Mouse (Mus musculus) liver, embryonic 15.5 days (tissue): Measurements from ENCODE around the gene Ccnl2. TPM values are rescaled to one million over a fixed set of nuclear protein-coding genes. Genes with fewer than 3 reads are reported as not detected.

ENCODE experiments used
- ATAC-seq: fragments of 200-750 bp; cut with Nextera tagmentation; 2 replicates; pipeline ENCODE4 v1.8.0; 2017; ENCODE audit warnings: moderate number of reproducible peaks, mild to moderate bottlenecking, moderate library complexity; ENCODE audit not compliant: insufficient read depth
- H3K27ac ChIP-seq: fragments of 300-500 bp; sonication (generic); replicated peaks from 2 replicates; pipeline ENCODE4 v1.5.1; 2015; ENCODE audit warnings: mild to moderate bottlenecking, inconsistent platforms
- H3K27me3 ChIP-seq: fragments of 300-500 bp; sonication (generic); 2 replicates; pipeline ENCODE4 v1.6.1; 2015; ENCODE audit warnings: mild to moderate bottlenecking, inconsistent platforms
- H3K36me3 ChIP-seq: fragments of 300-500 bp; sonication (generic); replicated peaks from 2 replicates; pipeline ENCODE4 v1.6.1; 2015; ENCODE audit warnings: moderate library complexity, mild to moderate bottlenecking, inconsistent platforms
- H3K4me1 ChIP-seq: fragments of 300-500 bp; sonication (generic); replicated peaks from 2 replicates; pipeline ENCODE4 v1.6.1; 2015; ENCODE audit warnings: inconsistent platforms
- H3K4me2 ChIP-seq: fragments of 300-500 bp; sonication (generic); 2 replicates; pipeline ENCODE4 v1.6.1; 2015; ENCODE audit warnings: moderate library complexity, mild to moderate bottlenecking, inconsistent platforms
- H3K4me3 ChIP-seq: fragments of 300-500 bp; sonication (generic); replicated peaks from 2 replicates; pipeline ENCODE4 v1.5.1; 2015; ENCODE audit warnings: mild to moderate bottlenecking, inconsistent platforms
- H3K9ac ChIP-seq: fragments of 300-500 bp; sonication (generic); 2 replicates; pipeline ENCODE4 v1.6.1; 2015; ENCODE audit warnings: moderate library complexity, mild to moderate bottlenecking, inconsistent platforms
- H3K9me3 ChIP-seq: fragments of 300-500 bp; sonication (generic); replicated peaks from 2 replicates; pipeline ENCODE4 v1.6.1; 2016; ENCODE audit warnings: inconsistent platforms
- WGBS: fragments of 180-500 bp; shearing (Covaris S2); methylation state at CpG from one replicate; pipeline ENCODE4 v1.1.7; 2015; ENCODE audit warnings: mixed read lengths; ENCODE audit not compliant: insufficient replicate concordance; 5-methylcytosine and 5-hydroxymethylcytosine counted together
- polyA plus RNA-seq: library from polyadenylated mRNA; unstranded; fragments of >200 nt; fragmentation: Nextera tagmentation; extraction: Ambion mirVana; gene quantifications from 2 replicates; pipeline ENCODE4 v1.2.1, GENCODE M21; 2015

Ccnl2 gene
- polyA plus RNA-seq, 1 experiment from 2014 or later, result 65.6 TPM

DNA sequence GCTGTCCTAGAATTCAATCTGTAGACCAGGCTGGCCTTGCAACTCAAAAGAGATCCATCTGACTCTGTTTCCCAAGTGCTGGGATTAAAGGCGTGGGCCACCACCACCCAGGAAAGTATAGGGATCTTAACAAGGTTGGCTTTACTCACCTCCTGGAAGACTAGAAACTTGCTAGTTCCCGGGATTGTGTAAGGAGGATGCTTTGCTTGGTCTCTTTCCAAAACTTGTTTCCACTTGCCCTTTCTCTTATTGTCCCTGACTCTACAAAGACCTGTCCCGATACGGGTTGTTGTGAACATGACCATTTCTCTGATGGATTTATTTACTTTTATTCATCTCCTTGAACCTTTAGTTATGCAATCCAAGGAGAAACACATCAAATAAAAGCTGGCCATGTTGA is 17.6 kb downstream of the Ccnl2 start:
- Histone ChIP-seq H3K9ac (no peak overlapping the region), H3K27ac (no peak overlapping the region), H3K4me1 (peaks cover 33% of the 10 kb centered on the region), H3K4me3 (no peak overlapping the region), H3K36me3 (peaks cover 45% of the 10 kb centered on the region), H3K4me2 (no peak overlapping the region), H3K9me3 (no peaks in the 10 kb centered on the region), H3K27me3 (no peaks in the 10 kb centered on the region)
- ATAC-seq, result no peak
- WGBS, result 87% methylated on average over 4 of the region's 4 CpGs

DNA sequence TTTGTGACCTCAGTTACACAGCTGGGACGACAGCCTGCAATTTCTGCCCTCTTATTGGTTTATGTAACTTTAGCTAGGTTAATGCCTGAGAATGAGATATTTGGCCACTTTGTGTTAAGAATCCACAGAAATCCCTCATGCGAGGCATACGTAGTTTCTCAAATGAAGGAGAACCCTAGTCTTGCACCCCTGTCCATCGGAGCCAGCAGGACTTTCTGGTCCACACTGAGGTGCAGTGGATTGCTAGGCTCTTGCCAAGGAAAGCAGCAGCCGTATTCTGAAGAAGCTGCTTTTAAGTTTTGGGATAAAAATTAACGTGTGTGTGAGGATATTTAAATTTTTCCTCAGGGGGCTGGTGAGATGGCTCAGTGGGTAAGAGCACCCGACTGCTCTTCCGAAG is 18.3 kb downstream of the Ccnl2 start:
- Histone ChIP-seq H3K9me3 (no peaks in the 10 kb centered on the region), H3K9ac (peak overlapping the region; percentile 89; the same call in 1 of the 2 replicates), H3K4me1 (peaks cover 33% of the 10 kb centered on the region), H3K4me3 (peak overlapping the region; percentile 93), H3K27ac (peak overlapping the region; percentile 93), H3K36me3 (peaks cover 38% of the 10 kb centered on the region), H3K27me3 (no peaks in the 10 kb centered on the region), H3K4me2 (peak overlapping the region; percentile 90)
- 49% methylated on average over 8 of the region's 8 CpGs for WGBS
- no peak for ATAC-seq

DNA sequence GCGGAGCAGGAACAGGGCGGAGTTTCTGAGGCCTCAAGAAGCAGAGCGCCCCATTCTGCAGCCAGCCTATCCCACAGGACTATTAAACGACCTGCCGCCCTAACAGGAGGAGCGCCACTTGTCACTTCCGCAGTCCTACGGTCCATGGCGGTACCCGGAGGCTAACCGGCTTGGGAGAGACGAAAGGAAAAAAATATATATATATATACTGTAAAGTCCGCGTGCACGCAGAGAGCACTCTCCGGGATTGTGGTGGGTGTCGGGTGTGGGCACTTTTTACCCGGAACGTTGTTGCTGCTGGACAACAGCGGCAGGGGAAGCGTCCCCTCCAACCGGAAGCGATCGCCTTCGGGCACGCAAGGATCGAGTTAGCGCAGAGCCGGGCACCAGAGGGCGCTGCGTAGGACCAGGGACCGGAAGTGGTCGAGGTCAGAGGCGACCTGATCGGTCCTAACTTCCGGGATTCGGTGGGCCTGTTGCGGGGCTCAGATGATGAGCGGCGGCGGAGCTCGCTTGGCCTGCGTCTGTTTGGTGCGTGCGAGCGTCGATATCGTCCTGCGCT is 19.0 kb downstream of the Ccnl2 start, which contains the start of gene Aurkaip1:
Gene Aurkaip1 (plus strand): TSS at position 68 of the 562 bp plus-strand sequence.
- peak; percentile 97 for ATAC-seq
- WGBS, result under 1% methylated on average over 49 of the region's 49 CpGs
- Histone ChIP-seq H3K4me3 (peak within 1 kb of the TSS; percentile 93), H3K36me3 (peaks cover 34% of the 10 kb centered on the region), H3K4me2 (peak within 1 kb of the TSS; percentile 90), H3K9me3 (no peaks in the 10 kb centered on the region), H3K27ac (peak within 1 kb of the TSS; percentile 93), H3K9ac (peak within 1 kb of the TSS; percentile 89), H3K4me1 (peaks cover 33% of the 10 kb centered on the region), H3K27me3 (no peaks in the 10 kb centered on the region)

DNA sequence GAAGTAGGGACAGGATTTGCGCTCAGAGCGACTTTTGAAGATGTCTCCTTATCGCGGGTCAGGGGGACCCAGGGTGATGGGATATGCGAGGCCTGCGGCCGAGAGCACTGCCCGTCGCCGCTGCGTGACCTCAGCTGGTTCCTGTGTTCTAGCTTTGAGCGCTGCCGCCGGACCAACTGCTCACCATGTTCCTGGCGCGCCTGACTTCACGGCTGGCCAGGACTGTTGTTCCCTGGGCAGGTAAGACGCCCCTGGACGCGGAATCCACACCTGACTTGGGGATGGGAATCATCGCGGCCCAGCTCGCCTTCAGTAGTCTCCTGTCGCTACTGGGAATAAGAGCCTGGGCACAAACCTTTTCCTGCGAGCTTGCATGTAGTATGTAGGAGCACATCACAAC is 19.5 kb downstream of the Ccnl2 start:
- peak overlapping the region; percentile 90 for H3K4me2 ChIP-seq
- H3K27me3 ChIP-seq, result no peaks in the 10 kb centered on the region
- peak overlapping the region; percentile 89 for H3K9ac ChIP-seq
- no peaks in the 10 kb centered on the region for H3K9me3 ChIP-seq
- peak; percentile 19 for ATAC-seq
- peak overlapping the region; percentile 93 for H3K4me3 ChIP-seq
- H3K27ac ChIP-seq, result peak overlapping the region; percentile 93
- peaks cover 29% of the 10 kb centered on the region for H3K36me3 ChIP-seq
- peaks cover 33% of the 10 kb centered on the region for H3K4me1 ChIP-seq
- WGBS, result under 1% methylated on average over 25 of the region's 25 CpGs

DNA sequence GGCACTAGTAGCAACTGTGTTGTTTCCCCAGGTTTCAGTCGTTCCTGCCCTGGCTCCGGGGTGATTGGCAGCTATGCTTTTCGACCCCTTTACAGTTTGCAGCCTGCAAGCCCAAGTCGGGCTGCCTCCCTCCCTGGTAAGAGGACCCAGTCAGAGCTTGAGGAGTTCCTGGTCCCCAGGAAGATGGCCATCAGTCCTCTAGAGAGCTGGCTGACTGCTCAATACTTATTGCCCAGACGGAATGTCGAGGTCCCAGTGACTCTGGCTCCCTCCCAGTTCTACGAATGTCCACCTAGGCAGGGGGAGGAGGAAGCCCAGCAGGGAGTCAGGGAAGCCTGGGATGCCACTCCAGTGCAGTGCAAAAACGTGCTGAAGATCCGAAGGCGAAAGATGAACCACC is 20.0 kb downstream of the Ccnl2 start:
- peak overlapping the region; percentile 93 for H3K27ac ChIP-seq
- no peak for ATAC-seq
- peaks cover 34% of the 10 kb centered on the region for H3K4me1 ChIP-seq
- peak overlapping the region; percentile 90 for H3K4me2 ChIP-seq
- H3K27me3 ChIP-seq, result no peaks in the 10 kb centered on the region
- H3K9ac ChIP-seq, result peak overlapping the region; percentile 89
- peak overlapping the region; percentile 93 for H3K4me3 ChIP-seq
- H3K9me3 ChIP-seq, result no peaks in the 10 kb centered on the region
- WGBS, result 44% methylated on average over 10 of the region's 10 CpGs
- H3K36me3 ChIP-seq, result peaks cover 24% of the 10 kb centered on the region

DNA sequence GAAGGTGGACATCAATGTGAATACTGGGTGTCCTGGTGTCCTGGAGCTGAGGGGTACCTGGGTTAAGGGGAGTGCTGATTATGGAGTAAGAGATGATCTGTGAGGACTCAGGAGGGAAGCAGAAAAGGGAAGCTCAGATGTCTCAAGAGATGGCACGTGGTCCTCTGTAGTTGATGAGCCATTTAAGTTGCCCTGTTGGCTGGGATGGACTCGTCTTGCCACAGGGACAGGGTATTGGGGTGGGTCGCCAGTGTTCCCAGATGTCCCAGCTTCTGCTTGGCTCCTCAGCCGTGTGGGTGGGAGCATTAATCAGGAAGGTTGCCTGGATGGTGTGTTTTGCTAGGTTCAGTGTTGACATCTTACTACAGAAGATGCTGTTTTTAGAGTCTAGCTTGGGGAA is 20.9 kb downstream of the Ccnl2 start:
- Histone ChIP-seq H3K4me3 (0 out of 2 replicates have a peak overlapping the region, but pooled peaks have one; percentile 93), H3K27ac (no peak overlapping the region; the same call in 1 of the 2 replicates)

DNA sequence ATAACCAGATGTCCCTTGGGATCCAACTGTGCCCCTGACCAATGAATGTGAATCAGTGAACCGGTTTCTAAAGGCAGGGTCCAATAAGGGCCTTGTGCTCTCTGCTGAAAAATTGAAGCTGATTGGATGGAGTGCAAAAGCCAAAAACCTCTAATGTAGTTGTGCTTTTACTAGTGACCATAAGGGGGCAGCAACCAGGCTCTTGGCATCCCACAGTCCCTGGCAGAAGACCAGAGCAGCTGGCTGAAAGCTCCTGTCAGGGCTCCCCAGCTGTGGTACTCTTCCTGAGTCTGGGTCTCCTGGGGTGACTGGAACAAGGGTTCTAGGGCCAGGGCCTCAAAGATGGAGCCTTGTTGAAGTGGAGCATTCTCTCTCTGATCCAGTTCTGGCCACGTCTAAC is 21.5 kb downstream of the Ccnl2 start:
- no peak overlapping the region for H3K27ac ChIP-seq
- no peak overlapping the region for H3K4me2 ChIP-seq
- H3K4me3 ChIP-seq, result no peak overlapping the region; the same call in 1 of the 2 replicates
- H3K9ac ChIP-seq, result 0 out of 2 replicates have a peak overlapping the region, but pooled peaks have one; percentile 6
- ATAC-seq, result no peak
- peaks cover 40% of the 10 kb centered on the region for H3K4me1 ChIP-seq
- 41% methylated on average over 2 of the region's 2 CpGs for WGBS
- no peaks in the 10 kb centered on the region for H3K9me3 ChIP-seq
- H3K27me3 ChIP-seq, result no peaks in the 10 kb centered on the region
- H3K36me3 ChIP-seq, result peaks cover 11% of the 10 kb centered on the region

More for the DNA sequence above, 20.9 kb downstream of the Ccnl2 start:
- H3K9me3 ChIP-seq, result no peaks in the 10 kb centered on the region
- 68% methylated on average over 4 of the region's 4 CpGs for WGBS
- peaks cover 15% of the 10 kb centered on the region for H3K36me3 ChIP-seq
- H3K4me1 ChIP-seq, result peaks cover 40% of the 10 kb centered on the region
- ATAC-seq, result no peak
- no peaks in the 10 kb centered on the region for H3K27me3 ChIP-seq
- H3K9ac ChIP-seq, result 0 out of 2 replicates have a peak overlapping the region, but pooled peaks have one; percentile 6
- peak overlapping the region; percentile 90 for H3K4me2 ChIP-seq

DNA sequence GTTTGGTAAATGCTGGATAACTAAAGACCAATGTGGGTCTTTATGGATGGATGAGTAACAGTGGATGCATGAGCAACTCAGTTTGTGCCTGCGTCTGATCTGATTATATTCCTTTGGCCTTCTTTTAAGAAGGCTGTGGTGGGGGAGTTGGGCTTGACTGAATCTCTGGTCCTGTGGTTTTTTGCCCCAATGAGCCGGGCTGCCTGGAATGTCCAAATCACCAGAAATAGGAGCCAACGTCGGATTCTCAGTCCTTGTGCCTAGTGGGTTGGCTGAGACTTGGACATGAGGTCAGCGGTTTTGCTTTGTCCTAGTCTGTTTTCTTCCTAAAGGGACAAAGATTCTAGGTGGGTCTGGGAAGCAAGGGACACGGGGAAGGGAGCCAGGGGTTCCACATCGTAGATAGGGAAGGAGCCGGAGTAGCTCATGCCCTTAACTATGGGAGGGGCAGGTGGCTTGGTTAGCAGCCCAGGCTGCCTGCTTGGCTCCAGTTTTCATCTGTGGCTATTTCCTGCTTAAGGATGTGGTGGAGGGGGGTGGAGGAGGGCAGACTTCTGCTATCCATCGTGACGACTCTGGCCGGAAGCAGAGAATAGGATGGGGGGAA is 25.2 kb downstream of the Ccnl2 start:
- Histone ChIP-seq H3K4me2 (no peak overlapping the region), H3K27me3 (peaks cover 31% of the 10 kb centered on the region), H3K9me3 (no peaks in the 10 kb centered on the region), H3K27ac (0 out of 2 replicates have a peak overlapping the region, but pooled peaks have one; percentile 14), H3K36me3 (peaks cover 9% of the 10 kb centered on the region), H3K9ac (no peak overlapping the region), H3K4me3 (no peak overlapping the region), H3K4me1 (peaks cover 52% of the 10 kb centered on the region)
- WGBS, result 26% methylated on average over 11 of the region's 11 CpGs
- ATAC-seq, result no peak

DNA sequence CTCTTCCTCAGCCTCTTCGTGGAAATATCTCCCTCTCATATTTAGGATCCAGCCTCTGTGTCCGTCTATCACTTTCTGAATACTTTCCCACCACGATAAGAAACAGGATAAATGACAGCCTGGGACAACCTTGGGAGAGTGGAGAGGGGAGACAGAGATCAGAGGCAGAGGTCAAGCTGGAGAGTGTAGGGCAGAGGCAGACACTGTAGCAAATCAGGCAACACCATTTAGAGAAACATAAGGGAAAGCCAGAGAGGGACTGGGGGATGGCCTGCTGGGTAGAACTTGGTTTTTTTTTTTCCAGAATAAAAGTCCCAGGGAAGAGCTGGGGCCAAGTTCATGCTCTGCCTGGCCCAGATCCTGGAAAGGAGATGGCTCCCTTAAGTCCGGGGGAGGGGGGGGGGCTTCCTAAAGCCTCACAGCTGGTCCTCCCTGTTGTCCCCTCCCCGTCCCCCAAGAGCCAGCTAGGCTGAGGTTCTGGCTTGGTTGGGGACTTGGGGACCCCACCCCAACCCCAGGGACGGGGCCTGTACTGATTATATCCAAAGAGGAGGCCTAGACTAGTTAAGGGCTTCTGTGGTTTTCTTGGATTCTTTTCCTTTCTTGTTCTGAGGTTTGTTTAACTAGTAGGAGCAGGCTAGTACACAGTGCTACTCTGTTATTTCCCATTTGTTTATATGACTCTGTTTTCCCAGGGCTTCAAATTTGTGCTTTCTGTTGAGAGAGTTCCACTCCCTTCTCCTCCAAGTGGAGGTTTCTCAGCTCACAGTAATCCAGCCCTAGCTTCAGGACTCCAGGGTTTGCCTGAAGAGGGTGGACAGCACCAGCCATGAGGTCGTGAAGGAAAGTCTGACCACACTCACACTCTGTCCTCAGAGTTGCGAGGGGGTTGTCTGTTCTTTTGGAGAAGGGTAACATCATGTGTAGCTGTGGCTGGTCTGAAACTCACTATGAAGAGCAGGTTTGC is 26.2 kb downstream of the Ccnl2 start:
- H3K36me3 ChIP-seq, result no peaks in the 10 kb centered on the region

DNA sequence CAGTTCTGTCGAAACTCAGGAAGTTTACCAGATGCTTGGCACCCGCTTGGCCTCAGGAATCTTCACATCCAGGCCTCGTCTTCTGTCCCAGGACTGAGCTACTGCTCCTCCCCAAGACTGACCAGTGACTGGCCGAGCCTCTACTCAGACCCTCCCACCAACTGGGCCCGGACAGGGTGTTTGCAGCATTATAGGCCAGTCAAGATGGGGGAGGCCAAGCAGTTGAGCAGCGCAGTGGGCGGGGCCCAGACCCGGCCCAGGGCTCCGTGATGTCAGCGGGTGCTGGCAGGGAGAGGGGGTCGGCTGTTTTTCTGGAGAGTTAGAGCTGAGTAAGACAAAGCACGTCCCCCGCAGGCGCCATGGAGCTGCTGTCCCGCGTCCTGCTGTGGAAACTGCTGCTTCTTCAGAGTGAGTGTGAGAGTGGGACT is 27.2 kb downstream of the Ccnl2 start, which contains the start of gene Mxra8:
Gene Mxra8 (plus strand): TSS at position 198 of the 428 bp plus-strand sequence.
- H3K27ac ChIP-seq, result peak within 1 kb of the TSS; percentile 33
- peaks cover 40% of the 10 kb centered on the region for H3K27me3 ChIP-seq
- 0 out of 2 replicates have a peak within 1 kb of the TSS, but pooled peaks have one; percentile 57 for H3K9ac ChIP-seq
- 28% methylated on average over 16 of the region's 16 CpGs for WGBS
- H3K4me3 ChIP-seq, result peak within 1 kb of the TSS; percentile 60
- peak; percentile 32 for ATAC-seq
- H3K36me3 ChIP-seq, result no peaks in the 10 kb centered on the region
- peak within 1 kb of the TSS; percentile 87 for H3K4me2 ChIP-seq
- H3K9me3 ChIP-seq, result no peaks in the 10 kb centered on the region
- peaks cover 34% of the 10 kb centered on the region for H3K4me1 ChIP-seq

More for the DNA sequence above, 26.2 kb downstream of the Ccnl2 start:
- Histone ChIP-seq H3K4me2 (no peak overlapping the region), H3K4me1 (peaks cover 43% of the 10 kb centered on the region), H3K27me3 (peaks cover 40% of the 10 kb centered on the region), H3K27ac (peak overlapping the region; percentile 33; the same call in 1 of the 2 replicates), H3K9me3 (no peaks in the 10 kb centered on the region), H3K9ac (no peak overlapping the region), H3K4me3 (no peak overlapping the region)
- ATAC-seq, result no peak
- WGBS, result 47% methylated on average over 8 of the region's 8 CpGs
